Mouse (Mus musculus): Measurements from ENCODE around the gene Slc31a2. TPM values are rescaled to one million over a fixed set of nuclear protein-coding genes. Genes with fewer than 3 reads are reported as not detected.
A peak's percentile ranks its signal among the peaks of the same experiment; 100 is the strongest.

Gene Slc31a2
- total and polyA plus RNA-seq, 3 experiments, result 0.13 to 5.7 (median 4.4) TPM

- Histone ChIP-seq H3K4me1 (ENCODE audit: insufficient read depth, low read depth, low read length) (peaks cover 11% of the 10 kb centered on the region), H3K36me3 (replicated peaks) (no peaks in the 10 kb centered on the region), H3K9me3 (replicated peaks) (no peaks in the 10 kb centered on the region), H3K27me3 (ENCODE audit: insufficient read depth, low read length) (peaks cover 3% of the 10 kb centered on the region; the same call in 1 of the 2 replicates), H3K4me3 (ENCODE audit: low read depth, low read length) (peak overlapping the region; percentile 74)
- no peak for TF ChIP-seq GATA2 (IDR thresholded peaks at IDR 0.05; ENCODE audit: borderline replicate concordance, low read depth, low read length)
- no peak for TF ChIP-seq CTCF (IDR thresholded peaks at IDR 0.05; ENCODE audit: low read depth, low read length)
- no peak for TF ChIP-seq TAL1 (conservative IDR thresholded peaks at IDR 0.05; ENCODE audit: low read depth, low read length)
- TF ChIP-seq POLR2AphosphoS5 (IDR thresholded peaks at IDR 0.05; ENCODE audit: insufficient replicate concordance, low read depth, low read length), result no peak
- TF ChIP-seq GATA1 (IDR thresholded peaks at IDR 0.05; ENCODE audit: borderline replicate concordance, low read length), result no peak
- DNase-seq (ENCODE audit: low spot score), result peak; percentile 70
- peak; percentile 50 for ATAC-seq (ENCODE audit: extremely low read depth, insufficient number of reproducible peaks, low FRiP score, poor library complexity, severe bottlenecking)
Measured at GRCm38 (mm10) chr4:62286257-62286991, 24.1 kb downstream of the Slc31a2 start.

- ATAC-seq (ENCODE audit: extremely low read depth, insufficient number of reproducible peaks, low FRiP score, poor library complexity, severe bottlenecking), result no peak
- Histone ChIP-seq H3K9me3 (replicated peaks) (no peaks in the 10 kb centered on the region), H3K36me3 (replicated peaks) (no peaks in the 10 kb centered on the region), H3K27me3 (ENCODE audit: insufficient read depth, low read length) (peaks cover 3% of the 10 kb centered on the region; the same call in 1 of the 2 replicates), H3K4me3 (ENCODE audit: low read depth, low read length) (no peak overlapping the region; the same call in 1 of the 2 replicates), H3K4me1 (ENCODE audit: insufficient read depth, low read depth, low read length) (peaks cover 11% of the 10 kb centered on the region)
- no peak for DNase-seq (ENCODE audit: low spot score)
- no peak for TF ChIP-seq GATA1 (IDR thresholded peaks at IDR 0.05; ENCODE audit: borderline replicate concordance, low read length)
- no peak for TF ChIP-seq POLR2AphosphoS5 (IDR thresholded peaks at IDR 0.05; ENCODE audit: insufficient replicate concordance, low read depth, low read length)
- no peak for TF ChIP-seq GATA2 (IDR thresholded peaks at IDR 0.05; ENCODE audit: borderline replicate concordance, low read depth, low read length)
- no peak for TF ChIP-seq CTCF (IDR thresholded peaks at IDR 0.05; ENCODE audit: low read depth, low read length)
Measured at GRCm38 (mm10) chr4:62286992-62287900, 24.9 kb downstream of the Slc31a2 start.

- ATAC-seq (ENCODE audit: extremely low read depth, insufficient number of reproducible peaks, low FRiP score, poor library complexity, severe bottlenecking) (no peak), DNase-seq (ENCODE audit: low spot score) (no peak)
- Histone ChIP-seq H3K36me3 (replicated peaks) (peaks cover 4% of the 10 kb centered on the region), H3K9me3 (replicated peaks) (no peaks in the 10 kb centered on the region), H3K4me1 (ENCODE audit: insufficient read depth, low read depth, low read length) (peaks cover 11% of the 10 kb centered on the region), H3K4me3 (ENCODE audit: low read depth, low read length) (no peak overlapping the region), H3K27me3 (ENCODE audit: insufficient read depth, low read length) (no peaks in the 10 kb centered on the region)
- TF ChIP-seq CTCF (IDR thresholded peaks at IDR 0.05; ENCODE audit: low read depth, low read length) (no peak), POLR2AphosphoS5 (IDR thresholded peaks at IDR 0.05; ENCODE audit: insufficient replicate concordance, low read depth, low read length) (no peak), GATA1 (IDR thresholded peaks at IDR 0.05; ENCODE audit: borderline replicate concordance, low read length) (no peak), GATA2 (IDR thresholded peaks at IDR 0.05; ENCODE audit: borderline replicate concordance, low read depth, low read length) (no peak), TAL1 (conservative IDR thresholded peaks at IDR 0.05; ENCODE audit: low read depth, low read length) (no peak)
Measured at GRCm38 (mm10) chr4:62289226-62289625, 26.9 kb downstream of the Slc31a2 start.

GRCm38 (mm10) chr4:62290816-62291505 lies 28.6 kb downstream of the Slc31a2 start:
- no peak for DNase-seq (ENCODE audit: low spot score)
- ATAC-seq (ENCODE audit: extremely low read depth, insufficient number of reproducible peaks, low FRiP score, poor library complexity, severe bottlenecking), result no peak
- TF ChIP-seq GATA2 (IDR thresholded peaks at IDR 0.05; ENCODE audit: borderline replicate concordance, low read depth, low read length) (no peak), GATA1 (IDR thresholded peaks at IDR 0.05; ENCODE audit: borderline replicate concordance, low read length) (no peak), TAL1 (conservative IDR thresholded peaks at IDR 0.05; ENCODE audit: low read depth, low read length) (no peak), CTCF (IDR thresholded peaks at IDR 0.05; ENCODE audit: low read depth, low read length) (no peak), POLR2AphosphoS5 (IDR thresholded peaks at IDR 0.05; ENCODE audit: insufficient replicate concordance, low read depth, low read length) (no peak)

GRCm38 (mm10) chr4:62292461-62293180 lies 30.3 kb downstream of the Slc31a2 start:
- DNase-seq (ENCODE audit: low spot score), result no peak
- no peaks in the 10 kb centered on the region for H3K9me3 ChIP-seq (replicated peaks)
- TF ChIP-seq POLR2AphosphoS5 (IDR thresholded peaks at IDR 0.05; ENCODE audit: insufficient replicate concordance, low read depth, low read length) (no peak), GATA1 (IDR thresholded peaks at IDR 0.05; ENCODE audit: borderline replicate concordance, low read length) (no peak), TAL1 (conservative IDR thresholded peaks at IDR 0.05; ENCODE audit: low read depth, low read length) (no peak)
- ATAC-seq (ENCODE audit: extremely low read depth, insufficient number of reproducible peaks, low FRiP score, poor library complexity, severe bottlenecking), result no peak
- H3K36me3 ChIP-seq (replicated peaks), result peaks cover 23% of the 10 kb centered on the region
- H3K27me3 ChIP-seq (ENCODE audit: insufficient read depth, low read length), result no peaks in the 10 kb centered on the region
- H3K4me3 ChIP-seq (ENCODE audit: low read depth, low read length), result no peak overlapping the region
- H3K4me1 ChIP-seq (ENCODE audit: insufficient read depth, low read depth, low read length), result peaks cover 7% of the 10 kb centered on the region

More at GRCm38 (mm10) chr4:62290816-62291505, 28.6 kb downstream of the Slc31a2 start:
- H3K9me3 ChIP-seq (replicated peaks), result no peaks in the 10 kb centered on the region
- peaks cover 8% of the 10 kb centered on the region for H3K36me3 ChIP-seq (replicated peaks)
- H3K4me1 ChIP-seq (ENCODE audit: insufficient read depth, low read depth, low read length), result peaks cover 16% of the 10 kb centered on the region
- H3K4me3 ChIP-seq (ENCODE audit: low read depth, low read length), result no peak overlapping the region
- H3K27me3 ChIP-seq (ENCODE audit: insufficient read depth, low read length), result no peaks in the 10 kb centered on the region

Measured in G1E (cell line).